Mouse (Mus musculus): ENCODE measurements around the gene Nit1. TPM values are rescaled to one million over a fixed set of nuclear protein-coding genes. Genes with fewer than 3 reads are reported as not detected.

Nit1 gene
- total RNA-seq (2014; rRNA removed), result 49.0 and 51.8 TPM in 2 replicates
- polyA plus RNA-seq (2015; fragmentation: Nextera tagmentation; extraction: Ambion mirVana), result 44.7 and 45.9 TPM in 2 replicates

DNA sequence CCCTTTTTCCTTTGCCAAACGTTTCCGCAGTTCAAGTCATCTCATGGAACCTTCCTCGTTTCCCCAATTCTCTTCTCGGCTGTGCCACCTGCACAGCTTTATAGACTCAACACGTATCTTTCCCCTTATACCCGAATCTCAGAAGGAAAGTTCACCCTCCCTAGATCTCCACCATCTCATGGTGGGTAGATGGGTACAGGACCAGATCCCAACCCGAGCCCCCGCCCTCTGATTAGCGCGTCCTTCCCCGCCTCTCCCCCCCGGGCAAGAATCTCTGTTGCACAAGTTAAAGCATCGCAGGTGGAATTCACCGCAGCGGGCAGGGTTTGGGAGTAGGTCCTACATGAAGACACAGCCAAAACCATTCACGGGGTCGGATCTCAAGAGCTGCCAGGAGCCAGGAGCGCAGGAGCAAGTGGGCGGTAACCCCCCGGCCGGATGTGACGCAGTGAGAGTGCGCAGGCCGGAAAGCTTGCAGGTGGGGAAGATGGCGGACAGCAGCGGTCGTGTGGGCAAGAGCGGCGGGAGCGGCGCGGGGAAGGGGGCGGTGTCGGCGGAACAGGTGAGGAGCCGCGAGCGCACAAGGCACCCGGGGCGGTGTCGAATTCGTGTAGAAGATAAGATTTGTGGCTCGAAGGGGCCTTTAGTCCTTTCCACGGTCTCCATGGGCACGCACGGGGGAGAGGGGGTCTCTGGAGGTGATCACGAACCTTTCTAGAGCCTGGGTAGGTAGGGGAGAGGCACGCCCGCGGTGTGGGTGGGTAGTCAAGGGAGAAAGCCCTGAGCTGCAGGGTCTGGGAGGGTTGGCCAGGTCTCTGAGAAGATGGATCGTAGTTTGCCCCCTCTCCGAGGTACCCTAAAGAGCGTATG, at the start of gene Nit1, which contains the start of gene Pfdn2:
TSS of gene Nit1 (minus strand) at position 422 of the 870 bp plus-strand sequence.
TSS of gene Pfdn2 (plus strand) at position 446 of the 870 bp plus-strand sequence.
- no peak for TF ChIP-seq CTCF (IDR thresholded peaks at IDR 0.05; ENCODE audit: low read depth)
- 2% methylated on average over 53 of the region's 53 CpGs for WGBS
- peak within 1 kb of the TSS; percentile 78 for H3K27ac ChIP-seq
- H3K4me3 ChIP-seq (ENCODE audit: low read length), result peak within 1 kb of the TSS; percentile 92
- peaks cover 22% of the 10 kb centered on the region; the same call in 1 of the 2 replicates for H3K36me3 ChIP-seq (ENCODE audit: insufficient read depth, low read length)
- no peaks in the 10 kb centered on the region for H3K4me1 ChIP-seq (ENCODE audit: insufficient read depth, low read length)
- H3K4me2 ChIP-seq (ENCODE audit: low read depth, low read length), result peak within 1 kb of the TSS; percentile 90
- H3K9me3 ChIP-seq (ENCODE audit: low read length), result 0 out of 2 replicates have a peak, but pooled peaks cover 5% of the 10 kb centered on the region
- peak; percentile 95 for ATAC-seq
- peak within 1 kb of the TSS; percentile 80 for H3K9ac ChIP-seq (replicated peaks; ENCODE audit: low read length)
- DNase-seq (ENCODE audit: low spot score), result peak; percentile 95
- H3K27me3 ChIP-seq (ENCODE audit: insufficient read depth, low read length), result no peaks in the 10 kb centered on the region

DNA sequence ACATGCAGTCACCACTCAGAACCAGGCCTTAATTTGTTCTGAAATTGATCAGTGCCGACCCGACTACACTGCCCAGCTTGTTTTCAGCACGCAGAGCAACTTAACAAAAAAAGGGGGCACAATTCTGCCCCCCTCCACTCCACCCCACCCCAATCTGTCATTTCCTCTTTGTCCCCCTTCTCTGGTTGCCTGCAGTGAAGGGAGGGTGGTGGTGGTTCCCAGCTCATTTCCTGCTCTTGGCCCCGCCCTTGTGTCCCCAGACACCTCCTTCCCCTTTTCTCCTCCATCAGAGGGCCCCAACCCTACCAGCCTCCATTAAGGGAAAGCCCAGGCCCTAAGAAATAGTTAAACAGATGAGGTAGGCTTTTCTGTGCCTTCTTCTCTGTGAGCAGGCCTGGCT, 44.7 kb upstream of the Nit1 start:
- DNase-seq (ENCODE audit: low spot score) (no peak), ATAC-seq (no peak)
- H3K27me3 ChIP-seq (ENCODE audit: insufficient read depth, low read length), result no peaks in the 10 kb centered on the region
- no peaks in the 10 kb centered on the region for H3K4me1 ChIP-seq (ENCODE audit: insufficient read depth, low read length)
- no peak for TF ChIP-seq CTCF (IDR thresholded peaks at IDR 0.05; ENCODE audit: low read depth)
- WGBS, result 79% methylated on average over 4 of the region's 4 CpGs
- no peak overlapping the region for H3K4me2 ChIP-seq (ENCODE audit: low read depth, low read length)
- H3K9me3 ChIP-seq (ENCODE audit: low read length), result no peaks in the 10 kb centered on the region
- no peak overlapping the region for H3K9ac ChIP-seq (replicated peaks; ENCODE audit: low read length)
- no peak overlapping the region for H3K4me3 ChIP-seq (ENCODE audit: low read length)
- H3K36me3 ChIP-seq (ENCODE audit: insufficient read depth, low read length), result no peaks in the 10 kb centered on the region
- H3K27ac ChIP-seq, result no peak overlapping the region

DNA sequence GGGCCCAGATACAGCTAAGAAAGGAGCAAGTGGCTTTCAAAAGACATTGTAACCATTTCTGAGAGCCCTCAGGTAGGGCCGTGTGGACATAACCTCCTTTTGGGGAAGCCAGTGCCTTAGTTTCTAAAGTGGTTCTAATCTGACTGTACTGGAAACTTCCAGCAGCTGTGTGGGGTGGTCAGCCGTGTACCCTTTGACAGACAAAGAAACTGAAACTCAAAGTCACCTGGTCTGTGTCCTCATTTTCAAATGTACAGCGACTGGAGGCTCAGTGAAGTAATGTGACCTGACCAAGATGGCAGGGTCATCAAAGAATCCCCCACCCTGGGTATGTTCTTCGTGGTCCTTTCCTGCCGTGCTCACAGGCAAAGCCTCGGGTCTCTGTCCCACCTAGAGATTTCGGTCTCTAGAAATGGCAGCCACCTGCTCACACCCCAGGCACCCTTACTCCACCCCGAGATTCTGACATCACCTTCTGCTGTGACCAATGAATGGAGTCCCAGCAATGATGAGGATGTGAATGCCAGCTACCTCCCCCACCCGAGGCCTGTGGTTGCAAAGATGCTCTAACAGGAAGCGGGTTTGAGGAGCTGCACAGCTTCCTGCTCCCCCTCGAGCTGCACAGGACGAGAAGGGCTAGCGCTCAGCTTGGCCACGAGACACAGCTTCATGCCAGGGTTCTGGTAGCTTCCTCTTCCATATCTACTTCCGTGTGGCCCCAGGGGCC, 43.1 kb upstream of the Nit1 start, which contains the start of gene Arhgap30:
TSS of gene Arhgap30 (plus strand) at position 579 of the 727 bp plus-strand sequence.
- WGBS, result 84% methylated on average over 15 of the region's 15 CpGs
- Histone ChIP-seq H3K4me2 (ENCODE audit: low read depth, low read length) (no peak within 1 kb of the TSS), H3K9ac (replicated peaks; ENCODE audit: low read length) (no peak within 1 kb of the TSS)

DNA sequence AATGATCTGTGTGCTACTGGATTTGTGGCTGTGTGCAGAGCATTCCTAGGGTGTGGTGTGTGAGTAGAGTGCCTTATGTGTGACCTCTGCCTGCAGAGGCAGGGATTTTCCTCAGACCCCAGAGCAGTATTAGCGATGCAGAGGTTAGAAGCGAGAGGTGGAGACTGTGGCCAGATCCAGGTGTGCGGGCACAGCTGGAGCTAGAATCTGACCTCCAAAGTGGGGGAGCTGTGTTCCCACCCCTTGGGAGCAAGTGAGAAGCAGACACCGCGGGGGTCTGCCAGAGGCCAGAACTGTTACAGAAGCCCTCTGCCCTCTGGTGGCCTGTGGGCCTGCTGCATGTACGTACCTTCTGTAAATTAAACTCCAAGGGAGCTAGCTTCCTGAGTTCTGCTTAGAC, 41.7 kb upstream of the Nit1 start:
- Histone ChIP-seq H3K27me3 (ENCODE audit: insufficient read depth, low read length) (no peaks in the 10 kb centered on the region), H3K9ac (replicated peaks; ENCODE audit: low read length) (no peak overlapping the region), H3K4me2 (ENCODE audit: low read depth, low read length) (no peak overlapping the region), H3K27ac (no peak overlapping the region), H3K4me1 (ENCODE audit: insufficient read depth, low read length) (no peaks in the 10 kb centered on the region), H3K9me3 (ENCODE audit: low read length) (no peaks in the 10 kb centered on the region), H3K36me3 (ENCODE audit: insufficient read depth, low read length) (no peaks in the 10 kb centered on the region), H3K4me3 (ENCODE audit: low read length) (no peak overlapping the region)
- peak; percentile 58 for DNase-seq (ENCODE audit: low spot score)
- whole genome bisulfite sequencing, result 28% methylated on average over 6 of the region's 6 CpGs
- peak; percentile 59 for TF ChIP-seq CTCF (IDR thresholded peaks at IDR 0.05; ENCODE audit: low read depth)
- ATAC-seq, result peak; percentile 64

More for the DNA sequence above, 43.1 kb upstream of the Nit1 start, which contains the start of gene Arhgap30:
- H3K4me1 ChIP-seq (ENCODE audit: insufficient read depth, low read length), result no peaks in the 10 kb centered on the region
- H3K9me3 ChIP-seq (ENCODE audit: low read length), result no peaks in the 10 kb centered on the region
- no peaks in the 10 kb centered on the region for H3K36me3 ChIP-seq (ENCODE audit: insufficient read depth, low read length)
- no peak for TF ChIP-seq CTCF (IDR thresholded peaks at IDR 0.05; ENCODE audit: low read depth)
- no peaks in the 10 kb centered on the region for H3K27me3 ChIP-seq (ENCODE audit: insufficient read depth, low read length)
- DNase-seq (ENCODE audit: low spot score) (no peak), ATAC-seq (no peak)
- no peak within 1 kb of the TSS for H3K4me3 ChIP-seq (ENCODE audit: low read length)
- no peak within 1 kb of the TSS for H3K27ac ChIP-seq

GRCm38 (mm10) chr1:171385171-171385570, 39.7 kb upstream of the Nit1 start:
- Histone ChIP-seq H3K9me3 (ENCODE audit: low read length) (no peaks in the 10 kb centered on the region), H3K27me3 (ENCODE audit: insufficient read depth, low read length) (no peaks in the 10 kb centered on the region), H3K27ac (no peak overlapping the region), H3K9ac (replicated peaks; ENCODE audit: low read length) (no peak overlapping the region), H3K4me1 (ENCODE audit: insufficient read depth, low read length) (peaks cover 2% of the 10 kb centered on the region; the same call in 1 of the 2 replicates), H3K4me3 (ENCODE audit: low read length) (no peak overlapping the region), H3K36me3 (ENCODE audit: insufficient read depth, low read length) (no peaks in the 10 kb centered on the region), H3K4me2 (ENCODE audit: low read depth, low read length) (no peak overlapping the region)
- WGBS, result 62% methylated on average over 9 of the region's 9 CpGs
- no peak for ATAC-seq
- peak; percentile 24; the same call in 1 of the 2 replicates for TF ChIP-seq CTCF (IDR thresholded peaks at IDR 0.05; ENCODE audit: low read depth)
- no peak for DNase-seq (ENCODE audit: low spot score)

DNA sequence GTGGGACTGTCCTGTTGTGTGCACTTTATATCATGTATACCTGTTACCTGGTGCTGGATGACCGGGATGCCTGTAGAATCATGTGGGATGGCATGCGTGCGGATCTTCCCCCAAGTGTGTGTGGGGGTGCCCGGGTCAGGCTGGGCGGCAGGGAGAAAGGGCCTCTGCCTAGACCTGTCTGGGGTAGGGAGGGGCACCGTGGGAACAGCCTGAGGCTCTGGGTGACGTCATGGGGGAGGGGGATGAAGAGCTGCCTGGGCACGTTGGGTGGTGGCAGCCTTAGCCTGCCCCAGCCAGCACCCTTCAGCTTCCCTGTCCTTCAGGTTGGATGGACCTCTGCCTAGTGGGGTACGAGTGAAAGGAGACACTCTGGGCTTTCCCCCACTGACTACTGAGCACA, 38.9 kb upstream of the Nit1 start:
- Histone ChIP-seq H3K4me3 (ENCODE audit: low read length) (no peak overlapping the region), H3K27me3 (ENCODE audit: insufficient read depth, low read length) (no peaks in the 10 kb centered on the region), H3K9ac (replicated peaks; ENCODE audit: low read length) (no peak overlapping the region), H3K9me3 (ENCODE audit: low read length) (no peaks in the 10 kb centered on the region), H3K36me3 (ENCODE audit: insufficient read depth, low read length) (no peaks in the 10 kb centered on the region), H3K4me2 (ENCODE audit: low read depth, low read length) (no peak overlapping the region), H3K4me1 (ENCODE audit: insufficient read depth, low read length) (peaks cover 7% of the 10 kb centered on the region; the same call in 1 of the 2 replicates), H3K27ac (no peak overlapping the region)
- no peak for TF ChIP-seq CTCF (IDR thresholded peaks at IDR 0.05; ENCODE audit: low read depth)
- WGBS, result 67% methylated on average over 9 of the region's 9 CpGs
- no peak for ATAC-seq
- no peak for DNase-seq (ENCODE audit: low spot score)
